Mouse (Mus musculus) left cerebral cortex, adult 2 months (tissue): ENCODE measurements around the gene Flad1. TPM values are rescaled to one million over a fixed set of nuclear protein-coding genes. Genes with fewer than 3 reads are reported as not detected.

Experiments used
- DNase-seq, 2 experiments: peaks; one replicate each; pipeline ENCODE4 v3.0.0; 2021 to 2022; ENCODE audit warnings: low spot score in 2 of 2, mixed read lengths in 1 of 2; ENCODE audit errors: extremely low spot score in 1 of 2
- H3K27ac ChIP-seq: fragments of 200-600 bp; 2 replicates; pipeline ENCODE4 v1.8.1; 2022
- H3K4me3 ChIP-seq: fragments of 200-600 bp; 2 replicates; pipeline ENCODE4 v1.8.1; 2022
- CTCF ChIP-seq: fragments of 200-600 bp; IDR thresholded peaks from 2 replicates; pipeline ENCODE4 v1.8.1; 2022; ENCODE audit warnings: antibody characterized with exemption, mild to moderate bottlenecking, moderate library complexity
- intact Hi-C: fragments of 180-260 bp; cut with DNase I; formaldehyde crosslinking; loops from one replicate; pipeline ENCODE4 v1.15.1; 2025
- total RNA-seq, 2 experiments: library from RNA; stranded (reverse); gene quantifications; 2 replicates each; pipeline ENCODE4 v1.2.3; 2021

The Flad1 gene
- total RNA-seq, 2 experiments from 2014 or later, result 34.5 to 37.8 TPM

DNA sequence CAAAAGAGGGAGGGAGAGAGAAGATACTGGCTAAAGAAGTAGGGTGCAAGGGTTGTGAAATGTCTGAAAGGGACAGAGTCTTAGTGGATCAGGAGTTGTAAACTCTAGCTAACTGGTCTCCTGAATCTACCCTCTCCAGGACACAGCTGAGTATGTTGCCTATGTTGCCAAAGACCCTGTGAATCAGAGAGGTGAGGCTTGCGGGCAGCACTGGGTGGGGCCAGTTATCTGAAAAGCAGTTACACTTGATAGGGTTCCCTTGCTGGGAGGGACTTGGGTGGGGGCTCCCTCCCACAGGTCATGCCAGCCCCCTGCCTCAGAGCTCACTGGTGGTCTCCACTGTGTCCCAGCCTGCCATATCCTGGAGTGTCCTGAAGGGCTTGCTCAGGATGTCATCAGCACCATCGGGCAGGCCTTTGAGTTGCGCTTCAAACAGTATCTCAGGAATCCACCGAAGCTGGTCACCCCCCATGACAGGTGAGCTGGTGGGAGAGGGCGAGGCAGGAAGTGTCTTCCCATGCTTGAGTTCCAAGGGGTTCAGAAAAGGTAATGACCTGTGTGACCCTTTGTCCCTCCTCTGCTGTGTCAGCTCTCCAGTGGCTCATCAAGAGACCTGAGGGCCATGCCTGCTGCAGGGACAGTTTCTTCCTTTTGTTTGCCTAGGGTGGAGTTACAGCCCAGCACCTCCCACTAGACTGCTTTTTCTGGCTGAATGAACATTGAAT, 12.9 kb upstream of the Flad1 start:
- intact Hi-C loops, result no loop called here
- Histone ChIP-seq H3K4me3 (no peak overlapping the region), H3K27ac (no peak overlapping the region)
- no peak for DNase-seq
- TF ChIP-seq CTCF, result no peak

DNA sequence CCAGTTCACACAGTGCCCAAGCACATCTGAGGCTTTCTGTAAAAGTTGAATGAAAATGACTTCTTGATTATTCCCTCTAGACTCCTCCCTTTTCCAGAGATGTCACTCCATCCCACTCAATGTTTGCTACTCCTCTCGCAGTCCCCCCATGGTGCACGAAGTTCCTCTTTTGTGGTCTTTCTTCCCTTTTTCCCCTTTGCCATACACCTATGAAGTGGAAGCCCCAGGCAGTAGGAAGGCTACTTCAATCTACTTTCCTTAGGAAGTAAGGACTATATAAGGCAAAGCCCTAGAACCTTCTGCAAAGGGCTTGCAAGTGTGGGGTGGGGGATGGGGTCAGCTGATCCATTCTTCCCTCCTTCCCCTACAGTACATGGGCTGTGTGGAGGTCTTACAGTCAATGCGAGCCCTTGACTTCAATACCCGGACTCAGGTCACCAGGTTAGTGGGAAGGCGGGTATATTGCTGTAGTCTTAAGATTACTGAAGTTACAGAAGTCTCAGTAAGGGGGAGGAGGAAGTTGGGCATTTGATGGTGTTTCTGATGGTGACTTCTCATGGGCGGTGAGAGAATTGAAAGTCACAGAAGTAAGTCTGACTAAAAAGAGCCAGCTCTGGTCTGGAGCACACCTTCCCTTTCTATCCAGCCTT, 11.0 kb upstream of the Flad1 start:
- intact Hi-C loops, result no loop called here
- no peak overlapping the region for H3K27ac ChIP-seq
- no peak for TF ChIP-seq CTCF
- H3K4me3 ChIP-seq, result no peak overlapping the region
- DNase-seq, result no peak

DNA sequence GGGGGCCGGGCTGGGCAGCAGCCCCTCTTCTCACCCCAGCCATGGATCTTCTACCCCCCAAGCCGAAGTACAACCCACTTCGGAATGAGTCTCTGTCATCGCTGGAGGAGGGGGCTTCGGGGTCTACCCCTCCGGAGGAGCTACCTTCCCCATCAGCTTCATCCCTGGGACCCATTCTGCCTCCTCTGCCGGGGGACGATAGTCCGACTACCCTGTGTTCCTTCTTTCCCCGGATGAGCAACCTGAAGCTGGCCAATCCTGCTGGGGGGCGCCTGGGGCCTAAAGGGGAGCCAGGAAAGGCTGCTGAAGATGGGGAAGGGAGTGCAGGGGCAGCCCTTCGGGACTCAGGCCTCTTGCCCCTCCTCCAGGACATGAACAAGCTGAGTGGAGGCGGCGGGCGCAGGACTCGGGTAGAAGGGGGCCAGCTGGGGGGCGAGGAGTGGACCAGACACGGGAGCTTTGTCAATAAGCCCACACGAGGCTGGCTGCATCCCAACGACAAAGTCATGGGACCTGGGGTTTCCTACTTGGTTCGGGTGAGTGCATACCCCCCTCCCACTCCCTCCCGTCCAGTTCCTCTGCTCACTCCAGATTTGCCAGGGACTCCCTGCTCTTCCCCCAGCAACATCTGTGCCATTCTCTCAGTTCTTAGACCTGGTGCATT, 10.3 kb upstream of the Flad1 start:
- intact Hi-C loops, result no loop called here

DNA sequence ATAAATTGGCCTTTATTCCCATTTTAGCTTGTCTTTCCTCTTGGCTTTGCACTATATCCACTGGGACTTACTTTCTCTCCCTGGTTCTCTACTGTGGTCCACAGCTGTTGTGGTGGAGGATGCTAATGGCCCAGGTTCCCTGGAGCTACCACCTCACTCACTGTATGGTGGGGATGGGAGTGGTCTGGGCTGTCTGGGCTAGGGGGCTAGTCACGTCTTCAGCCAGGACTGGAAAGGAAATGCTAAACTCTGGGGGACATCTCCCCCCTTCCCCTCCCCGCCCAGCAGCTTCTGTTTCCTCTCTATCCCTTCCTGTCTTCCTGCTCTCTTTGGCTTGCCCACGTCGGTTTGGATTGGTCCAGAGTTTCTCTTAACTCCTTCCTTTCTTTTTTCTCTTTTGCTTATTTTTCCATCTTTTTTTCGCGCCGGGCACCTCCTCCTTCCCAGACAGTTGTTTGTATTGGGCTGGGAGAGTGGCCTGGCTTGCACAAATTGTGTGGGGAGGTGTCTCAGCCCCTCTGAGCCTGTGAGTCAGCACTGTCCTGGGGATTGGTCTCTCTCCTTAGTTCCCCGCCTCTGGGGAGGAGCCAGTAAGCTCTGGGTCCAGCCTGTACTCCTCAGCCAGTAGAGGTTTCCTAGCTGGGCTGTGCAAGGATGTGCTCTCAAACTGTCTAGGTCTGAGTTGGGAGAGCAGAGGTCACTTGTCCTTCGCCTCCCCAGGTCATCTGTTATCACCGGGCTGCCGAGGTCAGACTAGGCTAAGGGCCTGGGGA, 9.5 kb upstream of the Flad1 start:
- DNase-seq, result peak; percentile 64 to 68
- TF ChIP-seq CTCF, result no peak
- intact Hi-C loops, result no loop called here
- Histone ChIP-seq H3K4me3 (peak overlapping the region; percentile 57), H3K27ac (peak overlapping the region; percentile 62)

More for the DNA sequence above, 10.3 kb upstream of the Flad1 start:
- peak overlapping the region; percentile 62 for H3K27ac ChIP-seq
- H3K4me3 ChIP-seq, result peak overlapping the region; percentile 57
- no peak for DNase-seq
- no peak for TF ChIP-seq CTCF

DNA sequence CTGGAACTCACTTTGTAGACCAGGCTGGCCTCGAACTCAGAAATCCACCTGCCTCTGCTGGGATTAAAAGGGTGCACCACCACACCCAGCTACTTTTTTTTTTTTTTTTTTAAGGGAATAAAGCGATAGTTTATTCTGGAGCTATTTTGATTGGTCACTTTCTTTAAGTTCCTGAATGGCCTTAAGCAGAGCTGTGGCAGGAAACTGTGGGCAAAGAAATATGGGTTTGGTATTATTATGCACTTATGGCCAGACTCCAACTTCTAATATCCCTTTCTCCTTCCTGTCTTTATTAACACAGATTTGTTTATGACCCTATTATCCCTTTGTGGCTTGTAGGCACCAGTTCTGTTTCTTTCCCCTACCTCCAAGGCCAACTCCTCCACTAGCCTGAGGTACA, 8.8 kb upstream of the Flad1 start:
- peak overlapping the region; percentile 48 for H3K27ac ChIP-seq
- intact Hi-C loops, result no loop called here
- H3K4me3 ChIP-seq, result no peak overlapping the region
- no peak for TF ChIP-seq CTCF
- DNase-seq, result no peak

DNA sequence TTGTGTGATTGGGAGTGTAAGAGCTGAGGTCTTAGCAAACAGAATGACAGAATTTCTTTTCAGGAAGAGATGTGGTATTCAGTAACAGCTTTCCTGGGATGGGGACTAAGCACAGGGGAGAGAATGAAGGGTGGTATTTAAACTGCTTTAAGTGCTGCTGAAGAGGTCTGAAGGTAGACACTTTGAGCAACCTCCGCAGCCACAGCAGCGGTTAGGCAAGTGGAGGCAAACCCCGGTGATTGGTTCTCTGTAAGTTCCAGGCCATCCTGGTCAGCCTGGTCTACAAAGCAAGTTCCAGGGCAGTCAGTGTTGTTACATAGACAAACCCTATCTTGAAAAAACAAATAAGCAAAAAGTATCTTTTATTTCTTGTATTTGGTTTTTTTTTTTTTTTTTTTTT, 8.3 kb upstream of the Flad1 start:
- H3K27ac ChIP-seq, result peak overlapping the region; percentile 53; the same call in 1 of the 2 replicates
- DNase-seq, result no peak
- intact Hi-C loops, result no loop called here
- TF ChIP-seq CTCF, result no peak
- H3K4me3 ChIP-seq, result peak overlapping the region; percentile 72

DNA sequence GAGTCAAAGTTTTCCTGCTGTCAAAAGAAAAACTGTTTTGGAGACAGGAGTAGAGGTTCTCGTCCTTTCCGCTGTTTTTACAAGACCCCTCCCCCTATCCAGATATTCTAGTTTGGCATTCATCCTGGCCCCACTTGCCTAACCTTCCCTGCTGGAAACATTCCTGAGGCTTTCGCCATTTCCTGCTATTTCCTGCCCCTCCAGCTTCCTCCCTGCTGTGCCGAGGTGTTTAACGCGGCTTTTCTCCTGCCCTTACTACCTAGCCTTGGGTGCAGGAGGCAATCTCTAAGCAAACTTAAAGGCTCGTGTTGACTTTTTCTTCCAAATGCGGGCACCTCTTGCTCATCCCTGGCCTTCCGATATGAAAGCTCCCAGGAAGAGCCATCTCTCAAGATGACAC, 7.9 kb upstream of the Flad1 start:
- Histone ChIP-seq H3K27ac (peak overlapping the region; percentile 78), H3K4me3 (peak overlapping the region; percentile 72)
- TF ChIP-seq CTCF, result no peak
- DNase-seq, result no peak
- intact Hi-C loops, result no loop called here

DNA sequence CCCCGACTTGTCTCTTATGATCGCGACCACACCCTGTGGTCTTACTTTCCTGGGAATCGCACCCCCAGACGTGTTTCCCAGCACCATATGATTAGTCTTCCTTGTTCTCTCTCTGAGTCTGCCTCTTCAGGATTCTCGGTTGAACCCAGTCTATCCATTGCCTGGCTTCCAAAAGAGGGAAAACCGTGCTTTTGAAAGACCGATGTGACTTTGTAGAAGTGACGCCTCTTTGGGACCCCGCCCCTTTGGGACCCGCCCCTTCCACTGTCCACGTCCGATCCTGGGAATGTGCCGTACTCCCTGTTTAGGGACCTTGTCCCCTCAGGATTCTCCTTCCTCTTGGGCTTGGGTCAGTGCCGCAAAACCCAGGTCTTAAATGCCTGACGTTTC, 7.2 kb upstream of the Flad1 start:
- intact Hi-C loops, result no loop called here
- Histone ChIP-seq H3K4me3 (peak overlapping the region; percentile 72), H3K27ac (peak overlapping the region; percentile 78)
- no peak for DNase-seq
- no peak for TF ChIP-seq CTCF

DNA sequence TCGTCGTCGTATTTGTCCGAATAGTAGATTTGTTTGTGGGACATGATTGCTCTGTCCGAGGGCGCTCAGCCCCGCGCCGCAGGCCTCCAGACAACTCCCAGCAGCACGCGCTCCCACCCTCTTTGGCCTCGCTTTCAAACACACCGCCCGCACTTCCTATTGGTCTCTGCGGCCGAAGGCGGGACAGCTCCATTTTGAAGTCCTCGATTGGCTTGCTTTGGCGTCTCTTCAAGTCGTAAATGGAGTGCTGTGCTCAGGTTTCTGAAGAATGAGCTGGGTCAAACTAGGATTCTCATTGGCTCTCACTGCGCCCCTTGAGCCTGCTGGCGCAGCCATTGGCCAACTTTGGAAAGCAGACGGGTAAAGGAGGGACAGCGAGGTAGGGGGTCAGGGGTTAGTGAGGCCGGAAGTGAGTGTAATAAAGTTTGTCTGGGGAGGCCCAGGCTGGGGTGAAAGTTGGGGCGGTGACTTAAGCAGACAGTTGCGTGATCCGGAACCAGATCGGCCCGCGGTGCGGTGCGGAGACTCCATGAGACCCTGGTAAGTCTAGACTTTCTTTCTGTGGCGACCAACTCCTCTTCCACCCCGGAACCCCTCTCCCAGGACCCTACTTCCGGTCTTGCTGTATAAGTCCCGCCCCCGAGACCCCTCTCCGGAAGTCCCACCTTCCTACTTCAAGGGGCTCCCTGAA, 6.6 kb upstream of the Flad1 start, which contains the start of the genes Cks1b and Shc1:
Gene Cks1b, minus strand, starts transcription at position 214 of the 691 bp plus-strand sequence.
Gene Shc1, plus strand, starts transcription at position 274 of the 691 bp plus-strand sequence.
- intact Hi-C loops, result no loop called here
- peak within 1 kb of the TSS; percentile 72 for H3K4me3 ChIP-seq
- DNase-seq, result peak; percentile 85 to 91
- peak within 1 kb of the TSS; percentile 78 for H3K27ac ChIP-seq
- no peak; the same call in 1 of the 2 replicates for TF ChIP-seq CTCF

DNA sequence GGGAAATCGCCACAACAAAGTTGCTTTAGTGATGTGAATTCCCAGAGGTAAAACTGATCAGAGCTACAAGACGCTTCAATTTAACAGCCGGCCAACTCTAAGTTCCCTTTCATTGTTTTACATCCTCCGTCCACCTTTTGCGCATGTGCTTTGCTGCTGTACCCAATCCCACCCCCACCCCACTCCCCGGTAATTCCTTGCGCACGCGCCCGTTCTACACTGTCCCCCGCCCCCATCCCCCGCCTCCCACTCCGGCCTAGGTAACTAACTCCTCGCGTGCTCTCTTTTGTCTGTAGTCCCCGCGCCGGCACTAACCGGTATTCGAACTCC, 6.1 kb upstream of the Flad1 start:
- Histone ChIP-seq H3K27ac (no peak overlapping the region), H3K4me3 (peak overlapping the region; percentile 72)
- no peak for DNase-seq
- intact Hi-C loops, result no loop called here
- no peak for TF ChIP-seq CTCF

DNA sequence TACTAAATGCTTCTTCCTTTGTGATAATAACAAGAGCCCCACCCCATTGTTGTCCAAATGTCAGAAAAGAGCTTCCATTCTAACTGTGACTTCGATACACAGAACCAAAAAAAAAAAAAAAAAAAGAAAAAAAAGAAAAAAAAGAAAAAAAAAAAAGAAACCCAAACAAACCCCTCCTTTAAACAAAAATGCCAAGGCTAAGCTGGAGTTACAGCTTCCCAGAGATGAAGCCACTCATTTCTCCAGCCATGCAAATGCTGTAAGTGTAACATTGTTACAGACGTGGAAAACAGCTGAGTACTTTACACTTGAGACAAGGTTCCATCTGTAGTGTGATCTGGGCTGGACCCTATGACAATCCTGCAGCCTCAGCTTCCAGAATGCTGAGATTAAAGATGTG, 5.5 kb upstream of the Flad1 start:
- no peak overlapping the region for H3K4me3 ChIP-seq
- intact Hi-C loops, result no loop called here
- no peak for DNase-seq
- TF ChIP-seq CTCF, result no peak
- H3K27ac ChIP-seq, result no peak overlapping the region
